Mouse (Mus musculus) gastrocnemius, postnatal 4 days (tissue): ENCODE data around the gene Mindy4. TPM values are rescaled to one million over a fixed set of nuclear protein-coding genes. Genes with fewer than 3 reads are reported as not detected.

Source experiments
- DNase-seq, 2 experiments: peaks; one replicate each; pipeline ENCODE4 v3.0.0; 2021 to 2022; ENCODE audit warnings: low spot score in 2 of 2, mixed read lengths in 2 of 2
- total RNA-seq, 2 experiments: library from RNA; stranded (reverse); gene quantifications; 2 replicates each; pipeline ENCODE4 v1.2.3; 2021

The Mindy4 gene
- total RNA-seq, 2 experiments from 2014 or later, result 4.1 to 4.4 TPM

DNA sequence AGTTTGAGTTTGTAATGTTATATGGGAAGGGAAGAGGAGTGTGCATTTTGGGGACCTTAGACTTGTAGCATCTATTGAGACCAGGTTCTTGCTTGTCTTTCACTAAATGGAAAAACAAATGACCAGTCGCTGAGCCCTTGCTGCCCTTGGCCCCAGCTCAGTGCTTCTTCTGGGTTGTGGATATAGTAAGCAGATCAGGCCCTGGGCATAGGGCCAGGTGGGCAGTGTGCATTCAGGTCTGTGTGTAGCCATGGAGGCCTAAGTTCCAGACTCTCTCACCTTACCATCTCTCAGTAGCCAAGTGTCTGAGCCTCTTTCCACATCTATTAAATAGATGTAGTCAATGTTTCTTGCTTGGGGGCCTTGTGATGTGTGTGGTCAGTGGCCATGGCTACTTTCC lies 92.1 kb downstream of the Mindy4 start:
- DNase-seq, result no peak

DNA sequence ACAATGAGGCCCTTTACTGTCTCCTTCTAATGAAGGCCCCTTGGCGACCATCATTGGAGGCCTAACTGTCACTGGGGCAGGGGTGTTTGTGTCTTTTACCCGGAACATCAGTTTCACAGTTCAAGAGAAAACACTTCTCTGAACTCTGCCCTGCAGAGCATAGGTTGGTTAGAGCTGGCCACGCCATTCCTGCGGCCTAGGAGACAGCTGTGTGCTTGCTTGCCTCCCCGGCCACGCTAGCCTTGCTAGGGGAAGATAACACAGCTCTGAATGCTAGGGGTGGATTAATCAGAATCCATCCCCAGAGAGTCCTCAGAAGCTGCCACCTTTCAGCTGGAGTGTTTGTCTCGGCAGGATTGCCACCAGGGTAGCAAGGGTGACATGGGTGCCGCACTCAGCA lies 96.3 kb downstream of the Mindy4 start:
- no peak for DNase-seq

DNA sequence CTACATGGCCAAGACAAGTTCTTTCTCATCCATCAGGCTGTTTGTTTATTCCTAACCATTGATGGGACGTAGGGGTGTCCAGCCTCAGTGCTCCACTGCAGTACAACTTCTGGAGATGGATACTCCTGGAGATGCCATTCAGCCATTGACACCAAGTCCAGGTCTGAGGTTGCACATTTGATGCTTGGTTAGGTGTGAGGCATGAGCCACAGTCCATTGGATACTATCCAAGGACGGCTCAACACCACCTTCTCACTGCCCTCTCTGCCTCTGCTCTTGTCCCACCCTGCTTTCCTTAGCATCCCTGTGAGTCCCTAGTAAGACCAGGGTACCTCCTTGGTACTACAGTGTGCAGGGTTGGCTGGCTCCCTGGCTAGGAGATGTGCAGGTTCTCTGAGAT lies 96.7 kb downstream of the Mindy4 start:
- DNase-seq, result no peak

DNA sequence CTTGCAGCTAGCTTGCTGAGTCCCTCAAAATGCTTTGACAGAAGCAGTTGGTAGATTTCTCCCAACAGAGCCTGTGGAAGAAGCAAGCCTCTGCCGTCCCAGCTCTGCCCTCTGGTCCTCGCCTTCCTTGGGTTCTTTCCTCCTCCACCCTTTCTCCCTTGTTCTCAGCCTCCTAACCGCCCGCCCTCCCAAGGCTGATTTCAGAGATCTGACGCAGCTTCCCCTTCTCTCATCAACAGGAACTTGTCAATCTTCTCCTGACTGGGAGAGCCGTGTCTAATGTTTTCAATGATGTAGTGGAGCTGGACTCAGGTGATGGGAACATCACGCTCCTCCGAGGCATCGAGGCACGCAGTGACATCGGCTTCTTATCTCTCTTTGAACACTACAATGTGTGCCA lies 97.5 kb downstream of the Mindy4 start:
- no peak for DNase-seq

DNA sequence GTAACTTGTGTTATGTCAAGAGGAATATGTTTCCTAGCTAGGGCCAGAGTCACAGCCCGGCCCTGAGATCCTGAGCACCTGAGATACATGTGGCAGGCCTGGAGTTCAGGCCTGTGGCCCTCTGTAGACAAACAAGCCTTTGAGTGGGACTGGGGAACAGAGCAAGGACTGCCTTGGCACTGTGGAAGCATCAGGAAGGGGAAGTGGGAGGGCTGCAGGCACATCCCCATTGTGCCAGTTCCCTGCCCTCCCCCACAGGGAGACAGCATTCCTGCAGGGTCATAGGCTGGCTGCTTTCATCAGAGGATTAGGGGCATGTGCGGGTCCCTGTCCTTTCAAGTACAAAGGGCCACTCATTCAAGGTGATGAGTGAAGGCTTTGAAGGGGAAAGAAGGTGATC lies 107.0 kb downstream of the Mindy4 start:
- no peak for DNase-seq

DNA sequence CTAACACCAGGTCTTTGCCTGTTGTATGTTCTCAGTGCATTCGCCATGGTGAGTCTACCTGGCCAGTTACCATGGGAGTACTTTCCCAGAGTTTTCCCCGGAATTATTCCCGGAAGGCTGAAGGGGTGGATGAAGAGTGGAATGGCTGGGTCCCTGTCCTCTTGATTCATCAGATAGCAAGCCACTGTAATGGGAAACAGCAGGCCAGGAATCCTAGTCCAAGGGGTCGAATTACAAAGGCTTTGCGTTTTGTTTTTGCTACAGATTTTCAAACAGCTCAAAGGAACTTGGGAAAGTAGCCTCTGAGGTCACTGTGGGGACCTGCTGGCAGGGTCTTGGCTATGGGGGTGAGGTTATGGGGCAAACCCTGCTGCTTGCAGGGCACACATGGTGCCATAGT lies 108.8 kb downstream of the Mindy4 start:
- DNase-seq, result no peak

DNA sequence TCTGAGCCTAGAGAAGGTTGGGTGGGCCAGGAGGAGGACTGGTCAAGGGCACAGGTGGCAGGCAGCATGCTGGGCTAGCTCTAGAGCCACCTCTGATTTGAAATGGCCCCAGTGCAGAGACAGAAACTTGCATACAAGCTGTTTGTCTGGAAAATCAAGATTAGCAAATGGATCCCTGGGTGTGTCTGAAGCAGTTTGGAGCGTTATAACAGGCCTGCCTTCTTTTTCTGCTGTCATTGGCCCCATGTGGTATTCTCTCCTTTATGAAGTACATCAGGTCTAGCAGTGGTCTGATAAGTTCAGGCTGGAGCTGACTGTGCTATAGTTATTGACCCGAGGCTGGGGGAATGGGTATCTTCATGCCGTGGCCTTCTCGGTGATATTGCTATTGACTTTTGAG lies 110.7 kb downstream of the Mindy4 start:
- no peak for DNase-seq

DNA sequence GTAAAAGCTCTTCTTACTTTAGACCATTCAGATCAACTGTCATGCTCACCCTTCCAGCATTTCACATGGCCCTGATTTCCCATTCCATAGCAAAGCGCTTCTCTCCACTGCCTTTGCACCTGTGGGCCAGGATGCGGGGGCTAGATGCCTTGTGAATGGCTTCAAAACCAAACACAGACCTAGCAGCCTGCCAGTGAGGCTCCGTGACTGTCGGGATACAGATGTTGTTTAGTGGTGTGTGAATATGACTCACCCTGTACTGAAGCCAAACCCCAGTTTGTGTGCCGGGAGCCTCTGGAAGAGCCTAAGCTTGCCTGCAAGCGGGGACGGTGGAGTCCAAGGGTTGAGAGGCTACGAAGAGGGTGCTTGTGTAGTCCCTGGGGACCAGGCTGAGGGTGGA lies 111.4 kb downstream of the Mindy4 start:
- peak in 1 of 2 experiments; percentile 36 for DNase-seq

DNA sequence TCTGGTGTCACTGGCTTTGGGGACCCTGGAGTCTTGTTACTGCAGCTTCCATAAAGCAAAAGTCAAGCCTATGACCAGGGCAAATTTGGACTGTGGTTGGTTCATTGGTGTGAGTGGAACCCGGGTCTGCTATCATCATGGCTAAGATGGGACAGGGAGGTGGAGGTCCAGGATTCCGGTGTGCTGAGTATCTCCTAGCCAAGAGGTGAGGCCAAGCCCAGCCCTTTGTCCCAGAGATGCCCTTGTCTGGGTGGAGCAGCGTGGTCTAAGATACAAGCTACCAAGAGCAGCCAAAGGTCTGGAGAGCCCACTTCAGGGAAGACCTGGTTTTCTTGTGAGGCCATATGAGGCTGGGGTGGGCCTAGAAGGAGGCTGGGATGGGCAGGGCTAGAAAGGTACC lies 115.4 kb downstream of the Mindy4 start:
- no peak for DNase-seq

DNA sequence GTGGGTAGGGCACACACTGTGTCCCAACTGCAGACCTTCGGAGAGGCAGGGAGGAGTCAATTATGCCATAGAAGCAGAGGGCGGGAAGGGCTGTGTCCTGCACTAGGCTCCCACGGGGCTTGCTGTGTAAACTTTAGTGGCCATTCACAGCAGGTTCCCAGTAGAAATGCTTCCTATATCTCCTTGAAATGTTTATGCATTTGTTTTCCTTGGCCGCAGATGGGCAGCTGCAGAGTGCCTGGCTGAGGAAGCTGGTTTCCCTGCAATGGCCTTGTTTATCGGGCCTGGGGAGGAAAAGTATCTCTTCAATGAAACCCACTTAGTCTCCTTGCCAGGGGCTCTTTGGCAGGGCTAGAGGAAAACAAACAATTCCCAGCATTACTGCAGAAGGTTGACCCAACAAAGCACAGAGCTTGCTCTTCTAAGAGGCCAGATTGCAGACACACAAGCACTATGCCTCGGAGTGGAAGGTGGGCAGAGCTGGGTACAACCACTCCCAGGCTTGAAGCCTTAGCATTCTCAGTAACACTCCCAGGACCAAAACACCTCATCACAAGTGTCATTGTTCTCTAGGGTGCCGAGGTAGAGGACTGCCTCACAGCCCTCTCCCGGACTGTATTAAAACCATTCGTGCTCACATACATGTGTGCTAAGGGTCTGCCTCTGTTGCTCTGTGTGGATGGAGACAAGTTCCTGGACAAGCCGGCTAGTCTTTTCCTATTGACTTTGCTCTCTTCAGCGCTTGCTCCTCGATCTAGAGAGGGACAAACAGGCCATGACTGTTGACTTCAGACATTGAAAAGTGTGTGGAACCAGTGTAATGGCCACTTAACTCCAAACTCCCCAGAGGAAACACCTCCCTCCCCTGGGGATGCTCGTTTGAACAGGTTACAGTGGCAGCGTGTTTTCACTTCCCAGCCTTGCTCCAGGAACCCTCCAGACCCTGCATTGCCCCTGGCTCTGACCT lies 116.7 kb downstream of the Mindy4 start:
- no peak for DNase-seq

DNA sequence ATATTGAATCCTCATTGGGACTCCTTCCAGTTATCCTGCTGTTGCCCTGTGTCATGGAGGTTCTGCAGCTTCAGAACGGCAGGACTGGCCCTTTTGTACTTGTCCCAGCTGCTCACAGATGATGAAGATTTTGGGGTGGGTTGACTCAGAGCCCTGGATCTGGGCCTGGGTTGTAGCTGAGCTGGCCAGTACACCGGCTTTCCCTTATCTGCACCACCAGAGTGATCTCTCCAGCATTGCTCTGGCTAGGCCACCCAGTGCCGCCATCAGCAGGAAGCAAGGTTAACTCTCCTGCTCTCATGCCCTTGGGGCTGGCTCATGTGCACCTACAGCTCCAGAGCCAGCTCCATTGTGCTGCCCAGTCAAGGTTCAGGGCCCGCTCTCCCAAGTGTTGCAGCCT lies 117.7 kb downstream of the Mindy4 start:
- no peak for DNase-seq

DNA sequence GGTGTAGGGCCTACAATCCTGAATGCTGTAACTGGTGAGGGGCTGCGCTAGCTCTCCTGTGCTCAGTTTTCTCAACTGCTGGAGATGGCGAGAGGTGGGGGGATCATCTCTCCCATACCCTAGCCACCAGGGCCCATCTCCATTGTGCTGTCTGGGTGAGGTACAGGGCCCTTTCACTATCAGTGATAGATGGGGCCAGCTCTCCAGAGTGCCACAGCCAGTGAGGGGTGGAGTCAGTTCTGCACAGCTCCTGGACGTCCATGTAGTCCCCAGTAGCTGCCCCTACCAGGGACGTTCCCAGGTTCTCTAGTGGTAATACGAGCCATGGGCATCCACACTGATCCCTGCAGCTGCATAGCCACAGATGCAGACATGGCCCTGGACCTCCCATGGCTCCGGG lies 118.3 kb downstream of the Mindy4 start:
- no peak for DNase-seq

DNA sequence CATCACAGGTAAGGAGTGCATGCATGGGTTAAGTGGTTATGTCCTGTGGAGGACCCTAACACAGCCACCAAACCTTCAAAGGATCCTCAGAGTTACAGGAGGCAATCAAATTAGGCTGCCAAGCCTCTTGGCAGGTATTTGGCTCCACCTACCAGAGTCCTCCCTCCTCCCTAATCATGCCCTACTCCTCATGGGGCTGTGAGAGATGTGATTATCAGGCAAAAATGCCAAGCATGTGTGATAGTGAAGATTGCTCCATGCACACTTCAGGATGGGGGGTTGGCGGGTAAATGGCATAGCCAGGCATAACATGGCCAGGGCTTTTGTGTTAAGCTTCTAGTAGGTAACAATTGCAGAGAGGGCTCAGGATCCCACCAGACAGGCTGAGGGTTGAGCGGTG lies 119.8 kb downstream of the Mindy4 start:
- no peak for DNase-seq

DNA sequence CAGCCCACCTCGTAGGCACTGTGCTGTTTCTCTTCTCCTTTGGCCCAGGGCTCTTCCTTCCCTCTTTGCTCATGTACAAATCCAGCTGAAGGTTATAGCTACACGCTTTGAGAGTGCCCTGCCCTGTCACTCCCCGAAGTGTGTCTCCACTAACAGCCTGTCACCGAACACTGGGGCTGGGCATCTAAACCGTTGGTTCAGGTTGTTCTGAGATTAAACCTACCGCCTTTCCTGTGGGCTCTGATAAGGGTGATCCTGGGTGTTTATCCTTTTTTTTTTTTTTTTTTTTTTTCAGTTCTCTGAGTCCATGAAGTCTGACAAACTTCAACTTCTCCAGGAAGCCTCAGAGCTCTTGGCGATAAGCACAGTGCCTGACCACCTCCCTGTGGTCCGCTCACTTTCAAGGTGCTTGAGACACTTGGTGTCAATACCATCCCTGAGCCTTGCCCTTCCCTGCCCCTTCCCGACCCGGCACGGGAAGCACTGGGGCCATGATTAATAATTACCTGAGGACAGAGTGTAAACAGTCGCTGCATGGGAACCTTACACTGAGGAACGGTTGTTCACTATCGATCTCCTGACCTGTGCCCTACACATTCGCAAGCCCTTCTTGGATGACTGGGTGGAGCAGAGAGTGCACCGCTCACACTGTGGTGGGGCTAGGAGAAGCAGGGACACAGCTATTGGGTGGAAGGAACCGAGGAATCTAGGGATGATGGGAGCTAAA lies 120.9 kb downstream of the Mindy4 start:
- no peak for DNase-seq

DNA sequence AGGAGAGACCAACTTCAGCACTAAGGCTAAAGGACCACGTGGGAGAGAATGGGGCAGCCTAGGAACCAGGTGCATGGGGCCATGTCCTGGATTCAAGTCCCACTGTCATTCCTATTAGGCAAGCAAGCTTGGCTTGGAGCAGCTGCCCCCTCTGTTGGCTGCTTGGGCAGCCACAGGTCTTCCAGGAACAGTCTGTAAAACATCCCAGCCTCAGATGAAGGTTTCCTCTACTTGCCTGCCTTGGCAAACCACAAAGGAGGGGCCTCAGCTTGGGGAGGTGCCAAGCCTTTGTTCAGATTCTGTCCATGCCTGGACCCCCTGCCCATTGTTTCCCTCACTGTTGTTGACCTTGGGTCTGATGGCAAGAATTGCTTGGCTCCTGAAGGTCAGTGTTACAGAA lies 121.6 kb downstream of the Mindy4 start:
- DNase-seq, result no peak

DNA sequence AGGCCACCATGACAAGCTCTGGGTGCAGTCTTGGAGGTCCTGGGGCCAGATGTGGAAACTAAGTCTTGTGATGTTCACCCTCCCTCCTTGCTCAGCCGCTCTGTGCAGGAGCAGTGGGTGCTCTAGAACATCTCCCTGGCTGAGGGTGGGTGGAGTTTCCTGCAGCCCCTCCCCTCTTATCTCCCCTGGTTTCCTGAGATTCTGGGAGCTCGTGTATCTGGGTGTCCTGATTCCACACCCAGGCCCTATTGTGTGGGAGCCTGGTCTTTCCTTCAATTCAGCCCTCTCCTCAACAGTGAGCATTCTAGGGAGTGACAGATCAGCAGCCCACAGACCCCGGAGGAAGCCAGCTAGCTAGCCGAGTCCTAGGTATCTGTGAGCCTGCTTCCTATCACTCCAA lies 123.1 kb downstream of the Mindy4 start:
- DNase-seq, result no peak

DNA sequence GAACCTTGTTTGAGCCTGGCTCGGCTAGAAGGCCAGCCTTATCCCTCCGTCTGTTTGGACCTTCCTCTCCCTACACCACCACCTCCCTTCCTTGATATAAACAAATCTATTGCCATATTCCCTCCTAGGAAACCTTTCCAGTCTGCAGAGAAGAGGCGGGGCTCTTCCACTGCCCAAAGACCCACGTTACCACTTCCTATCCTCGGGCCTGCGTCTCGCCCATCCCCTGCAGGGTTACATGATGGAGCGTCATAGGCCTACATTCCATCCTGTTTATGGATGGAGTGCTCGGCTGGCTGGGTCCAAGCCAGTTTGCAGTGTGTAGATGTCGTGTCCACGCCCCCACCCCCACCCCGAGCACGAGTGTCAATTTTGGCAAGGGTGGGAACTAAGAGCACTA lies 124.1 kb downstream of the Mindy4 start:
- no peak for DNase-seq

DNA sequence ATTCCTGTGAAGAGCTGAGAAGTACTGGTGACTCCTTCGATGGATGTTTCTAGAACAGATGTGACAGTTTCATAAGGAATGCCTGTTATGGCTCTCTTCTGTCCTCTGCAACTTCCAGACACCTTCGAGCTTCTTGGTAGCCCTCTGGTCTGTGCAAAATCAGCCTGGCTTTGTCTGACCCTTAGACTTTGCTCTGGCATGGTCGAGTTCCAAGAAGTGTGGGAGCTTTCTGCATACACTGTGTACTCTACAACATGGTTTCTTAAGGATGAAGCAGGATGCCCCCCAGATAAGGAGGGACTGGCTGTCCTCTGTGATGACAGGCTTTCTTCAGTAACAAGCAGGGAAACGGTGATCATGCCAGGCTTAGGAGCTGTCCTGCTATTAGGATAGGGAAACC lies 125.0 kb downstream of the Mindy4 start:
- DNase-seq, result no peak

DNA sequence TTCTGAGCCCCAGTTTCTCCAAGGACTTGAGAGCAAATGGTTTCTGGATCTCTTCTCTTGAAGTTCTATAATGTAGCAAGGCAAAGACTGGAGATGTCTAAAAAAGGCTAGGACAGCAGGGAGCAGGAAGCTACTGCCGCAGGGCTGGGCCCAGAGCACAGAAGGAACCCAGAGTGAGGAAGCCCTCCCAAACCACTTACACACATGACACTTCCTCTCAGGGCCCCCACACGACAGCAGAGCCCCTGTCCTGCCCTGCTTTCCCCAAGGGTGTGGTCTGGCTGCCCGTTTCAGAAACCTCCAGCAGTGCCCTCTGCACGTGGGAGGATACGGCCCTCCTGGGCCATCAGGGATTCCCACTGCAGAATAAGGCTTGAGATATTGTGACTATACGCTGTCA lies 128.1 kb downstream of the Mindy4 start:
- DNase-seq, result no peak

DNA sequence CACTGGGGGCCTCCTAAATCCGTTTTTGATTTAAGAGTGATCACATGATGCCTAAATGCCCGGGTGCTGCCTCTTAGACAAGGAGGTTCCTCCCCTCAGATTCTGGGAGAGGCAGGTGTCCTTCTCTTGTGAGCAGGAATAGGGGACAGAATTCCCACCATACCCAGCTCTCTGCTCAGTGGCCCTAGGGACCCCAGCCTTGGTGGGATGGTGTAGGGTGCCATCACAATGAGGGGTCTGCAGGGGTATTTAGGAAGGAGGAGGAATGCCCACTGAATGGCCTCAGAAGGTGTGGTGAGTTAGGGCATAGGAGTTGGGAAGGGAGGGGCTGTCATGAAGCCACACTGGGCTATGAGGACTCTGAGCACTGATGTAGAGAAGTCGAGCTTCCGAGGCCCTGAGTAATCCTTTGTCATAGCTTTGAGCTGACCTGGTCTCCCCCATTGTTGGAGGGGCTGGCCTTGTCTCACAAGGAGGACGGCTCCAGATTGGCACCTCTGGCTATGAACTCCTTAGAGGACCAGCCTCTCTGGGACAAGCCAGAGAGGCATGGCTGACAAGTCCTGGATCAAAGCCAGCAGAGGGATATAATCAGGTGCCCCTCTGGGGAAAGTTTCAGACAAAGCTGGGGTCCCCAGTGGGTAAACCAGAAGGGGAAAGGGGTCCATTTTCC lies 129.1 kb downstream of the Mindy4 start:
- no peak for DNase-seq

DNA sequence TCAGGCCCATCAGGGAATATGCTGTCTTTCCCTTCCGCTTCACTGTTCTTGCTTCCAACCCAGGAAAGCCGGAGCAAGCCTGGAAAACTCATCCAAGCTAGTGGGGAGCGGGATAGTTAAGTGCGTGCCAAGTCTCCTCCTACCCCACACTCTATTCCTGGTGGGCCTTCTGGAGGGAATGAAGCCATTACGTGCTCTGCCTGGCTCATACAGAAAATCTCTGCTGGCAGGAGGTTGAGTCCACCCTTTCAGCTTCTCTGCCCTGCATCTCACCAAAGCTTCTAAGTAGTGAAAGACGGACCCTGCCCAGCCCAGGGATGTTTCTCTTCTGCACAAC lies 129.6 kb downstream of the Mindy4 start:
- no peak for DNase-seq

DNA sequence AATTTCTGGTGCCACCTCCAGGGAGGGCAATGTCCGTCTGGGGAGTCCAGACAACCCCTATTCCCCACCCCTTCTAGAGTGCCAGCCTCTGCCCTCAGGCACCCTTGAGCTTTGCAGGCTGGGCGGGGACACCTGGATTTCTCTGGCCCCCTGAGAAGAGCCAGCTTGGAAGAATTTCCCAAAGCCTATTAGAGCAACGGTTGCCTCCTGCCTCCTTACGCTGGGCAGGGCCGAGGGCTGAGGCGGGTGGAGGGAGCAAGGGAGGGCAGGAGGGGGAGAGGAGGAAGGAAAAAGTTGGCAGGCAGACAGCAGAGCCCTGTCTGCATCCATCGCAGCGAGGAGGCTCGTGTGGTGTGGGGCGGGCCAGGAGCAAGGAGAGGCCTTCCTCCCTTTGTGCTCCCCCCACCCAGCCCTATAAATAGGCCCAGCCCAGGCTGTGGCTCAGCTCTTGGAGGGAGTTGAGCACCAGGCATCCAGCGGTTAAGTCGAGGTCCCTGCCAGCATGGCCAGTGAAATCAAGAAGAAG lies 132.9 kb downstream of the Mindy4 start, which contains the start of gene Aqp1:
Gene Aqp1 (plus strand): TSS at position 444 of the 526 bp plus-strand sequence.
- peak; percentile 42 to 66 for DNase-seq
